Mouse (Mus musculus) gastrocnemius, postnatal 25 days (tissue): ENCODE data around the gene Endod1. TPM values are rescaled to one million over a fixed set of nuclear protein-coding genes. Genes with fewer than 3 reads are reported as not detected.
"Not testable (repeated sequence)": the region's sequence is repeated elsewhere in the genome, so short reads cannot be mapped to it uniquely, and the experiment has no call there.

Source experiments
- DNase-seq: peaks from one replicate; pipeline ENCODE4 v3.0.0; 2022
- total RNA-seq, 2 experiments: library from RNA; stranded (reverse); gene quantifications; 1 replicate in 1 of 2; 2 replicates in 1 of 2; pipeline ENCODE4 v1.2.3; 2021

The Endod1 gene
- total RNA-seq, 2 experiments from 2014 or later, result 3.8 to 4.1 TPM

- peak; percentile 85 for DNase-seq
These were observed 671 bp downstream of the Endod1 start for GRCm38 (mm10) chr9:14380386-14381285.

DNA sequence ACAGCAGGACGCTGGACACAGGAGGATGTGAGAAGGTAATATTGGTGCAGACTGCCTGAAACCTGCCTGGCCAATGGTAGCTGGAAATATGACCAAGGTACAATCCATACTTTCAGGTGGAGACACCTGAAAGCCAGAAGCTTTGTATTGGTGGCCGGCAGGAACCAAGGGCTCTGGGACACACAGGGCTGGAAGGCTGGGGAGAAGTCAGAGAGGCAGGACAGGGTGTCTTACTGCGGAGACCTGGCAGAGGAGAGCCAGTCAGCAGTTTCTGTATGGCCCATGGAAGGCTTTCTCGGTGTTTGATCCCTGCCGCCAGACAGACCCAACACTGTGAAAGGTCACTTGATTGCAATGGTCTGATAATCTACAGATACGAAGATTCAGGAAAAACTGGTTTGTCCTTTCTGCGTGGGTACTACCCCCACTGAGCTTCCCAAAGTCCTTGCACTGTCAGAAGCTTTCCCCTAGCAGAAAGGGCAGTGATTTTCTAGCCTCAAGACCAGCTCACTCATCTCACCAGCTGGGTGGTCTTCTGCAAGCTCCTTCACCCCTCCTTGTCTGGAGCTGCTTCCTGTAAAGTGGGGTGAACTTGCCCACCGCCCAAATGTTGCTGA, 1.4 kb downstream of the Endod1 start:
- no peak for DNase-seq

DNA sequence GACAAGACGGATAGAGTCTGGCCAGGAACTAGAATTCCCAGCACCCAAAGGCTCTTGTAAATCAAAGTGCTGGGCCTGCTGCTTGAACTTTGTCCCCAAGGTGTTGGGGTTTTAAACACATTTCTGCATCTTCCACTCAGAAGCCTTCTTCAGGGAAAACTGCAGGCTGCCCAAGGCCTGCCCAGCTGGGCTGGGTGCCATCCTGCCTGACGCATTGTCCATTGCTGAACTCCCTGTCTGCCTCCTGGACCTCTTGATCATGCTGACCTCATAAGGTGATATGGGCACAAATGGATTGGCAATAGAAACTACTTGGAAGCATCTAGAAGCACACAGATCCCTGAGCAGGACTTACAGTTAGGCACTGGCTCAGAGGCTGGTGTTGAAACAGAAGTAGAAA, 3.2 kb downstream of the Endod1 start:
- no peak for DNase-seq

GRCm38 (mm10) chr9:14376149-14376548, 5.2 kb downstream of the Endod1 start:
- no peak for DNase-seq

DNA sequence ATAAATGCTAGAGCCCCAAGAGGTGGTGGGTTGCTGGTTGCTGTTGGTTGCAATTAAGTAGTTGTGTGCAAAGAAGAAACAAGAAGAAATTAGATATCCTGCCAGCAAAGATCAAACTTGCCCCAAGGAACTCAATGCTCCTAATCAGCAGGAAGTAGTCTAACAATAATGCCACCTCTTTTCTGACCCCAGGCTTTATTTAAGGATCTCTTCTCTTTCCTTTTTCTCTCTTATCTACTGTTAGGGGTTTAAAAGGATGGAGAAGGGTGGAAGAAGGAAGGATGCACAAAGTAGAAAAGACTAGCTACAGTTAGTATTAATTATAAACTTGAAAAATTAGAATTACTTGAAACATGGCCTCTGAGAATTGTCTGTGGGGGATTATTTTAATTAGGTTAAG, 8.9 kb downstream of the Endod1 start:
- DNase-seq, result no peak

DNA sequence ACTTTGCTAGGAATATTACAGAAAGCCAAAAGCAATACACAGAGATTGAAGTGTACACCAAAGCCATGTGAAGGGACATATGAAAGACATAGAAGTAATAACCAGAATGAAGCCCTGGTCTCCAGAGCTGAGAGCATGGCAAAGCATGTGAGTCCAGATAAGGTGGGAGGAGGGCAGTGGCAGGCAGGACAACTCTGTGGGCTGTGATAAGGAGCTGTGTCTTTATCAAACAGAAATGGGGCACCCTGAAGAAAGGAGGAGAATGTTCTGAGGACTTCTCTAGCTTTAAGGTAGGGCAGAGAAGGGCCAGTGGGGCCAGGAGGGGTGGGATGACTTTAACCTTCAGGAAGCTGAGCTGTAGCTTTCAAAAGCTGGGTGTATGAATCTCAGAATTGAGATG, 12.0 kb downstream of the Endod1 start:
- no peak for DNase-seq

DNA sequence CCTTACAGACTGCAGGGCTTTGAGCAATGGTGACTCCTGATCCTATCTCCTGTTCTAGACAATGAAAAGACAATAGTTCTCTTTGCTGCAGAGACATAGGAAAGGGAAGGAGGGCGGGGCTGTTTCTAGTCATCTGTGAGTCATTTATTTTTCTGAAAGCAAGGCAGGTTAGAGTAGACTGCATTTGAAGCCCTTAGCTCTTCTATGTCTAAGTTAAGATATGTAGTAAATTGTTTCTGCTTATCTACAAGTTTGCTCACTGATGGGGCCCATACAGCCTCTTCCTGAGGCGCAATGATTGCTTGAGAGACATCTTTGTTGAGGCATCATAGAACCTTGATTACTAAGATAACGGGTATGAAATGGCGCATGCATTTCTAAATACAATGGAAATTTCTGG, 13.5 kb downstream of the Endod1 start:
- DNase-seq, result no peak

GRCm38 (mm10) chr9:14365481-14366125, 15.7 kb downstream of the Endod1 start:
- peak; percentile 21 for DNase-seq

- no peak for DNase-seq
These were observed 16.6 kb downstream of the Endod1 start for GRCm38 (mm10) chr9:14364719-14365118.

DNA sequence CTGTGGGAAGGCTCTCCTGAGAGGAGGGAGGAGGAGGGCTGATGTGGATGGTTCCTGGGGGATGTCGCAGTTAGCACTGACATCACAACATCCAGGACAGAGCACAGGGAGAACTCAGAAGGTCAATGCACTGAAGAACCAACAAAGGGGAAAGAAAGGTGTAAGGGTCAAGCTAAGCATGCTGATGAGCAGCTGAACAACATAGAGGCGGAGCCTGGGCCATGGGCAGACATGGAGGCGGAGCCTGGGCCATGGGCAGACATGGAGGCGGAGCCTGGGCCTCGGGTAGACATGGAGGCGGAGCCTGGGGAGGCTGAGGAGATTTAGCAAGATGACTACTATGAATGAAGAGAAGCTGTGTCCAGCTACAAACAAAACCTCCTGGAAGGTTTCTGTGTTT, 17.8 kb downstream of the Endod1 start:
- no peak for DNase-seq

GRCm38 (mm10) chr9:14362068-14362768, 19.1 kb downstream of the Endod1 start:
- no peak for DNase-seq

DNA sequence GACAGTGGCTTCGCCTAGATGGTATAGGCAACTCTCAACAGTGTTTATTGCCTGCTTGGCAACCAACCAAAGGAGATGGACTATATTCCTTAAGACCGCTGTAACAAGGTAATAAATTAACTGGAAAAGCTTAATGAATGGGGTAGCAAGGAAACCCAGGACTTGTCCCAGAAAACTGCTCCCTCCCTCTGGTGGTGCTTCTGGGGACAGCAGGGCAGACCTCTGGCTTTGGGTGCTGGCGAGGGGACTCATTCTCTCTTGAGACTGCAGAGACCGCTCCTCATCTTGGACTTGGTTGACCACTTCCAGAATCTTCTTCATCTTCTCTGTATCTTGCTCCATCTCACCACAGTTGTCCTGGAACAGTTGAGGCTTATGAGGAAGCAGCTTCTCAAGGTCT, 24.3 kb downstream of the Endod1 start:
- DNase-seq, result no peak

DNA sequence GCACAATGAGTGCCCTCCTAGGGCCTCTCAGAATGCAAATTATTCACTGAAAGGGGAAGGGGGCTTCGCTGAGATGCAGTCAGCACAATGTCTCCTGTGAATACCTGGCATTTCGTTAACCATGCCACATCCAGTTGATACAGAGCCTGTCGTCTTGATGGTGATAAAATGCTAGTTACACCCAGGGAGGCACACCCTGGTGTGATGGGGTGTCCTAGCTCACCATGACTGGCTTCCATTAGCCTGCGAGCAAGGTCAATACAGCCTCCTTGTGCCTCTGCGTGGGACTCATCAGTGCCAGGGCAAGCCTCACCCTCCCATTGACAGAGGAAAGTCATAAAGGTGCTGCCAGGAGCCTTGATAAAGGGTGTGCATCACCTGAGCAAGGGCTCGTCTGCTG, 26.5 kb downstream of the Endod1 start:
- no peak for DNase-seq

DNA sequence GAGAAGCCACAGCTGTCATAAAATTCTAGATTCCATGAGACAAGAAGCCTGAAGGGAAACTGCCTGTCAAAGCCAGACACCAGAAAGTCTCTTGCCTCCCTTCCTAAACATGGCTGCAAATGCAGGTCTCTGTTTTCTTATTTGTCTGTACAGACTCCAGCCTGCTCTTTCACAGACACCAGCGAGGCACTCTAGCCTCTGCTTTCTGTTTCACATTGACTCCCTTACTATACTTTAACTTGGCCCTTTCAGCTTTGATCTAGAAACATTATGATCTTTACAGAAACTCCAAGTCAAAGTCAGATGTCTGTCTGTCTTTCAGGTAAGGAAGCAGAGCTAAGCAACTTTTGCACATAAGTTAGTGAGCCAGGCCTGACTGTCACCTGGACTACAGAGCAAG, 29.0 kb downstream of the Endod1 start:
- DNase-seq, result no peak

- no peak for DNase-seq
These were observed 30.5 kb downstream of the Endod1 start for GRCm38 (mm10) chr9:14350787-14351186.

DNA sequence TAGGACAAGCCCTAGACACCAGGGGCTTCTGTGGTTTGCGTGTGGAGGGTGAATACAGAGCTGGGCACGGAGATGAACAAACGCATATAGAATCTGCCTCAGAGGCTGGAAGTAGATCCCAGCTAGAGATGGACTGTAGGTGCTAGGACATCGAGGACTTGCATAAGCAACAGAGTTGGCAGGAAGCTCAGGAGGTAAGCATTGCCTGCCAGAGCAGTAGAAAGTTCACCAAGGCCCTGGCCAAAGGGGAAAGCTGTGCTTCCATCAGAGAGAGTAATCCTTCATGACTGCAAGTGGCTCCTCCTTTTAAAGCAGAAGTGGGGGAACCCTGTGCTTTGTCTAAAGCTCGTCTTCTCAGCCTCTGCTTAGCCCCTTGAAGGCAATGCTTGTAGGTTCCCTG, 31.9 kb downstream of the Endod1 start:
- no peak for DNase-seq

GRCm38 (mm10) chr9:14348416-14348815, 32.9 kb downstream of the Endod1 start:
- DNase-seq, result no peak

DNA sequence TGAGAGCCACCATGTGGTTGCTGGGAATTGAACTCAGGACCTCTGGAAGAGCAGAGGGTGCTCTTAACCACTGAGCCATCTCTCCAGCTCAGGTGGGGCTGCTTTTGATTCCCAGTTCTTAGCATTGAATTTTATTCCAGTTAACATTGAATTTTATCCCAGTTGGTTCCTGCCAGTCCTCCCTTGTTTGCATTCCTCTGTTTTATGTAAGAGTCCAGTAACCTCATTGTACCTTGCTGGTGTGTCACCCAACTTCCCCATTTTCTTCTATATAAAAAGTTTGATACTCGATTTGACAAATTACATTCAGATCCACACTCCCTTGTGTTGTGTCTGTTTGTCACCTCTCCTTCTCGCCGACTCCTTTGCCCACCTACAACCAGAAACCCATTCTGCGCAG, 35.4 kb downstream of the Endod1 start:
- not testable (repeated sequence) for DNase-seq

DNA sequence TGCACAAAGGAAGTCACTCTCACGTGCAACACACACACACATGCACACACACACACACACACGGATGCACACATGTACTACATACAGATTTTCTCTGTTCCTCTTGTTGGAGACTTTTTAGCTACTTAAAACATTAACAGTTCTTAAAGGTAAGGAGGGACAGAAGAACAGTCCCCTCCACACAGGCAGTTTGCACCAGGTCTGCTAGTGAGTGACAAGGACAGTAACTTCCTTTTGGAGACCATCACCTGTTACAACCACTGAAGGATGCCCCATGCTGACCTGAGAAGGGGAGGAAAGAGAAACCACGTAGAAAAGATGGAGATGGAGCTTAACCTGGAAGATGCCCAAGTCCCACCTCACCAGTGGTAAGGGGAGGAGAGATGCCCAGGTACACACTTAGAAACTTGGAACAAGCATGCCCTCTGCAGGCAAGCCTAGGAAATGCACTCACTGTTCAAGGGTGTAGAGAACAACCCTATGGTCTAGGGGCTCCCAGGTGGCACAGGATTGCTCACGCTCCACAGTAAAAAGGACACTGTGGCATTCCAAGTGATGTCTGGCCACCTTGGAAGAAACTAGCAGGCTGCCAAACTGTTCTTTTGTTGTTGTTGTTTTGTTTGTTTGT, 39.2 kb downstream of the Endod1 start:
- DNase-seq, result no peak

DNA sequence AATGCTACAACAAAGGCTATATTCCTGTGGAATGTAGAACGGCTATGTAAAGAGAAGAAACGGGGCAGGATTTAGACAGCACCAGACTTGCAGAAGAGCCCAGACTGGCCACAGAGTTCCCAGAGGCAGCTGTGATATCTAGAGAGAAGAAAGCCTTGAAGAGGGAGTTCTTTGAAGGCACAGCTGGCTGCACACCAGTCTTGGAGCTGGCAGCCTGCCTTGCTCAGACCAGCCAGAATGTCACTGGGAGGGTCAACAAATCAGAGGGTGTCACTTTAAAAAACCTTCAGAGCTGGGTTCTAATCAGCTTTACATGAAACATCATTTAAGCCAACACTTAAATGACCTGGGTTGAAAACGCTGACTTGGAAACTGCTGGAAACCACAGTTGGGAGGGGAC, 42.6 kb downstream of the Endod1 start:
- no peak for DNase-seq

DNA sequence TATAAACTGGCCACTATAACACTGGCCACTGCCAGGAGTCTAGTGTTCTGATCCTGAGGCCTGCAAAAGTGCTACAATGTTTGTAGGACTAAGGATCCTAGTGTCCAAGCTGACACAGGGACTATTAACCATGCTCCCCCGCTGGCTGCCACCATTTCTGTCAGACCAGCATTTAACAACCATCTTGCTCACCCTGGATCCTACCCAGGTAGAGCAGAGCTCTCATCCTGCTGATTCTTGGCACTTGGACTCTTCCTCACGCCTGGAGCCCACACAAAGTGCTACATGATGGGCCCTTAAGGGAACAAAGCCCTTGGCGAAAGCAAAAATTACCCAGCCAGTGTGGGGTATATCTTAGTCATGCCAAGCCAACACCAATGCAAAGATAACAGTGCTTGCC, 44.4 kb downstream of the Endod1 start:
- DNase-seq, result no peak

DNA sequence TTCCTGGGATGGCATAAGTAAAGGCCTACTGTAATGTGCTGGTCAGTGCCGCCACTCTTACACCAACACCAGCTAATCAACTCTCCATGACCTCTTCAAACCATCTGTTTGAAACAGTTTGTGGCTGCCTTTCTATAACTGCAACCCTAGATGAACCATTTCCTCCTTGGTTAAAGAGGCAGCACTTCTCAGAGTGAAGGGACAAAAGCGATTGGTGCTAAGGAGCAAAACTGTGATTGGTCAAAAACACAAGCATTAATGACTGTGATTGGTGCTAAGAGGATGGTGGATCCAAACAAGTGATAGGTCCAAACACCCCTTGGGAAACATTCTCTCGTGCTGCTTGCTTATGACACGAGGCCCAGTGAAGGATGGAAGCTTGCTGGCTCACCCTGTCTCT, 45.5 kb downstream of the Endod1 start:
- no peak for DNase-seq
